Mouse (Mus musculus) lung, embryonic 15.5 days (tissue): ENCODE measurements around the gene Aldh4a1. TPM values are rescaled to one million over a fixed set of nuclear protein-coding genes. Genes with fewer than 3 reads are reported as not detected.
A peak's percentile ranks its signal among the peaks of the same experiment; 100 is the strongest.

ENCODE experiments used
- ATAC-seq: fragments of 200-750 bp; cut with Nextera tagmentation; 2 replicates; pipeline ENCODE4 v1.8.0; 2017; ENCODE audit warnings: moderate number of reproducible peaks, borderline replicate concordance; ENCODE audit not compliant: low FRiP score, low TSS enrichment; ENCODE audit errors: extremely low read depth
- H3K27ac ChIP-seq: fragments of 300-500 bp; sonication (generic); 2 replicates; pipeline ENCODE4 v1.5.1; 2015; ENCODE audit warnings: moderate library complexity, mild to moderate bottlenecking, inconsistent platforms
- H3K27me3 ChIP-seq: fragments of 300-500 bp; sonication (generic); 2 replicates; pipeline ENCODE4 v1.6.1; 2015; ENCODE audit warnings: inconsistent platforms
- H3K36me3 ChIP-seq: fragments of 300-500 bp; sonication (generic); 2 replicates; pipeline ENCODE4 v1.6.1; 2015; ENCODE audit warnings: inconsistent platforms
- H3K4me1 ChIP-seq: fragments of 300-500 bp; sonication (generic); 2 replicates; pipeline ENCODE4 v1.6.1; 2015; ENCODE audit warnings: inconsistent platforms
- H3K4me2 ChIP-seq: fragments of 300-500 bp; sonication (generic); 2 replicates; pipeline ENCODE4 v1.6.1; 2015; ENCODE audit warnings: inconsistent platforms, mild to moderate bottlenecking, moderate library complexity
- H3K4me3 ChIP-seq: fragments of 300-500 bp; sonication (generic); 2 replicates; pipeline ENCODE4 v1.5.1; 2015; ENCODE audit warnings: mild to moderate bottlenecking, inconsistent platforms
- H3K9ac ChIP-seq: fragments of 300-500 bp; sonication (generic); 2 replicates; pipeline ENCODE4 v1.6.1; 2015; ENCODE audit warnings: inconsistent platforms
- H3K9me3 ChIP-seq: fragments of 300-500 bp; sonication (generic); 2 replicates; pipeline ENCODE4 v1.6.1; 2016; ENCODE audit warnings: inconsistent platforms
- WGBS: fragments of 180-500 bp; shearing (Covaris S2); methylation state at CpG from one replicate; pipeline ENCODE4 v1.1.7; 2015; 5-methylcytosine and 5-hydroxymethylcytosine counted together
- polyA plus RNA-seq: library from polyadenylated mRNA; unstranded; fragments of >200 nt; fragmentation: Nextera tagmentation; extraction: Ambion mirVana; gene quantifications from 2 replicates; pipeline ENCODE4 v1.2.1, GENCODE M21; 2015

The Aldh4a1 gene
- polyA plus RNA-seq: 25.3 and 27.4 TPM in 2 replicates

- H3K4me2 ChIP-seq: peak within 1 kb of the TSS; percentile 85
- no peaks in the 10 kb centered on the region; the same call in 1 of the 2 replicates for H3K36me3 ChIP-seq
- H3K4me3 ChIP-seq: peak within 1 kb of the TSS; percentile 72
- H3K9ac ChIP-seq: peak within 1 kb of the TSS; percentile 72
- peaks cover 27% of the 10 kb centered on the region for H3K4me1 ChIP-seq
- no peaks in the 10 kb centered on the region for H3K9me3 ChIP-seq
- WGBS: under 1% methylated on average over 31 of the region's 38 CpGs
- no peaks in the 10 kb centered on the region for H3K27me3 ChIP-seq
- ATAC-seq: peak; percentile 99
- peak within 1 kb of the TSS; percentile 84 for H3K27ac ChIP-seq
Observed at GRCm38 (mm10) chr4:139622373-139623282, at the start of gene Aldh4a1. Gene Aldh4a1, plus strand, starts transcription at chr4:139622866.

DNA sequence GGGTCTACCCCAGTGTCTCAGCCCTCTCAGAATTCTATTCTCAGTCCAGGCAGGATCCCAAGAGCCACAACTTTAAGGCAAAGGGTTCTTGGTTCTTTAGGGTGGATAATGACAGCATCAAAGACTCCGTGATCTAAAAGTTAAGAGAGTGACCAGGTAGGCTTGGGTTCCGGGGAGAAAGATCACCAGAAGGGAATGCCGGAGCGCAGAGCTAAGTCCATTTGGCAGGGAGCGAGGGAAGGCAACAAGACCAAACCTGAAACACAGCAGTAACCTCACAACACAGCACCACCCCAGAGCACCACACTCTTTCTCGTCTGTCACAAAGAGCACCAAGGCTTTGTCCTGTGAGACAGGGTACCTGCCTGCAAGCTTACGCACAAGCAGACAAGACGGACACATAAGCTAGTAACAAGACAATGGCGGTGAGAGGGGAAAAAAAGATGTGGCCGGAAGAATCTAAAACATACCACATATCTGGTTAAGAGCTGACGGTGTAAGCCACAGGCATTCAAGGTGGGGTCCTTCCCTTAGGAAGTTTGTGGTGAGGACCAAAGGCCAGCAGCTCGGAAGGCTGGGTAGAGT lies 49.6 kb upstream of the Aldh4a1 start:
- H3K9ac ChIP-seq: no peak overlapping the region; the same call in 1 of the 2 replicates
- peaks cover 30% of the 10 kb centered on the region for H3K4me1 ChIP-seq
- ATAC-seq: no peak
- 85% methylated on average over 12 of the region's 12 CpGs for WGBS
- no peak overlapping the region for H3K4me3 ChIP-seq
- no peaks in the 10 kb centered on the region for H3K9me3 ChIP-seq
- H3K36me3 ChIP-seq: no peaks in the 10 kb centered on the region
- H3K27me3 ChIP-seq: peaks cover 5% of the 10 kb centered on the region; the same call in 1 of the 2 replicates
- no peak overlapping the region for H3K27ac ChIP-seq
- no peak overlapping the region for H3K4me2 ChIP-seq

- H3K9ac ChIP-seq: peak overlapping the region; percentile 62
- peak; percentile 97 for ATAC-seq
- peaks cover 42% of the 10 kb centered on the region for H3K4me1 ChIP-seq
- peaks cover 5% of the 10 kb centered on the region; the same call in 1 of the 2 replicates for H3K27me3 ChIP-seq
- H3K36me3 ChIP-seq: no peaks in the 10 kb centered on the region
- H3K9me3 ChIP-seq: no peaks in the 10 kb centered on the region
- peak overlapping the region; percentile 88 for H3K4me2 ChIP-seq
- peak overlapping the region; percentile 82 for H3K27ac ChIP-seq
- H3K4me3 ChIP-seq: peak overlapping the region; percentile 59
- under 1% methylated on average over 45 of the region's 52 CpGs for WGBS
Observed at GRCm38 (mm10) chr4:139574156-139574798, 48.4 kb upstream of the Aldh4a1 start.

DNA sequence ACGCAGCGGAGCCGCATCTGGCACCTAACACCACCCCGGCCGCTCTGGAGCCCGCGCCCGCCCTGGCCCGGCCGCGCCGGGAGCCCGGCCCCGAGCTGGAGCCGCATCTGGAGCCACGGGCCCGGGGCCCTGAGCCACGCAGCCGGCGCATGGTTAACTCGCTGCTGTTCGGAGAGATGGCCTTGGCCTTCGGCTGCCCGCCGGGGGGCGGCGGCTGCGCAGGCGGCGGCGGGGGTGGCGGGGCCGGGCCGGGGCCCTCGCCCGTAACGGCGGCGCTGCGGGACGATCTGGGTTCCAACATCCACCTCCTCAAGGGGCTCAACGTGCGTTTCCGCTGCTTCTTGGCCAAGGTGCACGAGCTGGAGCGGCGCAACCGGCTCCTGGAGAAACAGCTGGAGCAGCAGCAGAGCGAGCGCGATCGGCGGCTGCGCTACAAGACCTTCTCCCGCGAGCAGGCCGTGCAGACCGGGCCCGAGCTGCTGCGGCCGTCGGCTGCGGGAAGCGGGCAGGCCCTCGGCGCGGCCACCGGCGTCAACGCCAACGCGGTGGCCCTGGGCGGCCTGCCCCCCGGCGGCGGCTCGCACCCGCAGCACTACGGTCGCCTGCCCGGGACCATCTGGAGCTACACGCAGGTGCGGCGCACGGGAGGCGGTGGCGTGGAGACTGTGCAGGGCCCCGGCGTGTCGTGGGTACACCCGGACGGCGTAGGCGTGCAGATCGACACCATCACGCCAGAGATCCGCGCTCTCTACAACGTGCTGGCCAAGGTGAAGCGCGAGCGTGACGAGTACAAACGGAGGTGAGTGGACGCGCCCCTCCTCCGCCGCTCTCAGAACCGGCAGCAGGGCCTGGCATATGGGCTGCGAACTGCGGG lies 47.6 kb upstream of the Aldh4a1 start:
- peak; percentile 49 for ATAC-seq
- H3K36me3 ChIP-seq: no peaks in the 10 kb centered on the region
- peak overlapping the region; percentile 59 for H3K4me3 ChIP-seq
- under 1% methylated on average over 102 of the region's 111 CpGs for WGBS
- H3K9me3 ChIP-seq: no peaks in the 10 kb centered on the region
- H3K27ac ChIP-seq: peak overlapping the region; percentile 82
- peak overlapping the region; percentile 62 for H3K9ac ChIP-seq
- peak overlapping the region; percentile 88 for H3K4me2 ChIP-seq
- peaks cover 50% of the 10 kb centered on the region for H3K4me1 ChIP-seq
- 0 out of 2 replicates have a peak, but pooled peaks cover 5% of the 10 kb centered on the region for H3K27me3 ChIP-seq

- H3K4me3 ChIP-seq: peak overlapping the region; percentile 59
- WGBS: 8% methylated on average over 14 of the region's 14 CpGs
- peak overlapping the region; percentile 82 for H3K27ac ChIP-seq
- no peaks in the 10 kb centered on the region for H3K9me3 ChIP-seq
- peaks cover 56% of the 10 kb centered on the region for H3K4me1 ChIP-seq
- H3K9ac ChIP-seq: peak overlapping the region; percentile 62
- 0 out of 2 replicates have a peak, but pooled peaks cover 5% of the 10 kb centered on the region for H3K27me3 ChIP-seq
- H3K36me3 ChIP-seq: no peaks in the 10 kb centered on the region
- ATAC-seq: no peak
- H3K4me2 ChIP-seq: peak overlapping the region; percentile 88
Observed at GRCm38 (mm10) chr4:139575673-139576003, 47.0 kb upstream of the Aldh4a1 start.

DNA sequence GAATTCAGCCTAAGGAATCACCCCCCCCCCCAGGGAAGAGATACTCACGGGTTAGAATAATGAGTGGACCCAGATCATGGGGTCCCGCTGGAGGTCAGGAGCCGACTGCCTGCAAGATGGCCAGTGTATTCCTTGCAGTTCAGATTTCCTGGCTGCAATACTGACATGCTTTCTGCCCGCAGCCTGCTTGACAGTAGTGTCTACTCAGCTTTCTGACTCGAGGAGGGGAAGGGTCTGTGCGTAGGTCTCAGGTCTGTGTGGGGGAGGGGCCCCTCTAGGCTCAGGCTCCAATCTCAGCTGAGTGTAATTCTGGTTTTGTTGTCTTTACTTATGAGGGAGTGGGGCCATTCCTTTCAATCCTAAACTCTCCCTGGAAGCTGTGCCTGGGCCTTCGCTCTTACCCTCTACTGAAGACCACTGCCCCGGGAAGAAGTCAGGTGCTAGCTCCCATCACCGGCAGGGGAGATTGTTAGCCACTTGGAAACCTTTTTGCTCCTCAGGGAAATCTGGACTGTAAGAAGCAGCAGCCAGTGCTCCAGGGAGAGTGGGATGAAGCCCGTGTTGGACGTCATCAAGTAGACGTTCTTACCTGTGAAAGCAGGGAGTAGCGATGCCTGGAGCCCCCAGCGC lies 46.3 kb upstream of the Aldh4a1 start:
- Histone ChIP-seq H3K36me3 (no peaks in the 10 kb centered on the region), H3K27me3 (0 out of 2 replicates have a peak, but pooled peaks cover 5% of the 10 kb centered on the region), H3K9me3 (no peaks in the 10 kb centered on the region), H3K4me2 (peak overlapping the region; percentile 88), H3K27ac (no peak overlapping the region), H3K9ac (peak overlapping the region; percentile 62), H3K4me1 (peaks cover 63% of the 10 kb centered on the region), H3K4me3 (peak overlapping the region; percentile 59)
- 36% methylated on average over 14 of the region's 14 CpGs for WGBS
- ATAC-seq: no peak

DNA sequence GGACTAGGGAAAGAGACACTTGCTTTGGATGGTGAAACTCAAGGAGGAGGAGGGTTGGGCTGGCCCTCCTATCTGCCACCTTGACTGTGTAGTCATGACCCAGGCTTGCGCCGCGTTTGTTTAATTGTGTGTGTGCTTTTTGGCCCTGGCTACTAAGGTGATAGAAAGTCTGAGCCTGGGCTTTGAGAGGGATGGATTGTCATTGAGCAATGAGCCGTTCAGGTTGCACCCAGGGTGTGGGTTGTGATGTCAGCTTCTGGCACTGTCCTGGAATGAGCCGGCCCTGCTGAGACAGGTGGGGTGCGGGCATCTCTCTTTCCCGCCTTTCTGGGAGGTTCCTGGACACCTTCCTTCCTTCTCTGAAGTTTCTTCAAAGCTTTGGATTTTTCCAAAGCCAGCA lies 45.7 kb upstream of the Aldh4a1 start:
- no peak for ATAC-seq
- H3K4me2 ChIP-seq: peak overlapping the region; percentile 88
- H3K4me1 ChIP-seq: peaks cover 70% of the 10 kb centered on the region
- 71% methylated on average over 7 of the region's 7 CpGs for WGBS
- H3K9me3 ChIP-seq: no peaks in the 10 kb centered on the region
- no peak overlapping the region for H3K27ac ChIP-seq
- H3K4me3 ChIP-seq: peak overlapping the region; percentile 59
- no peak overlapping the region for H3K9ac ChIP-seq
- H3K36me3 ChIP-seq: no peaks in the 10 kb centered on the region
- 0 out of 2 replicates have a peak, but pooled peaks cover 5% of the 10 kb centered on the region for H3K27me3 ChIP-seq

DNA sequence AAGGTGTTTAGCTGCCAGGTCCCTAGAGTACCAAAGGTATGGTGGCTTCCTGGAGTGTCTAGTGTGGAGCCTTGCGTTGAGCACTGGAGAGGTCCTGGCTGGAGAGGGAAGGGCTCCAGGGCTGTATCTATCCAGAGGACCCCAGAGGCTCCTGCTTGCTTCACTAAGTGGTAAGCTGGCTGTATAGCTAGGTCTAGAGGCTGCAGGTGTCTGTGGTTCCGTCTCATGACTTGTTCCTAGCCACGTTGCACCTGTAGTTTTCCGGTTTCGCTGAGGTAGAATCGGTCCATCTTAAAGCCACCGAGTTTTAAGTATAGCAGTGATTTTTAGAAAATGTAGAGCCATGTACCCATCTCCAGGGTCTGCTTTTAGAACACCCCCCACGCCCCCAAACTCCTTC lies 44.3 kb upstream of the Aldh4a1 start:
- no peaks in the 10 kb centered on the region for H3K27me3 ChIP-seq
- no peak overlapping the region for H3K9ac ChIP-seq
- no peaks in the 10 kb centered on the region for H3K36me3 ChIP-seq
- H3K4me1 ChIP-seq: peaks cover 84% of the 10 kb centered on the region
- peak overlapping the region; percentile 52; the same call in 1 of the 2 replicates for H3K4me2 ChIP-seq
- H3K9me3 ChIP-seq: no peaks in the 10 kb centered on the region
- 83% methylated on average over 8 of the region's 8 CpGs for WGBS
- no peak overlapping the region for H3K4me3 ChIP-seq
- no peak overlapping the region for H3K27ac ChIP-seq
- ATAC-seq: no peak

DNA sequence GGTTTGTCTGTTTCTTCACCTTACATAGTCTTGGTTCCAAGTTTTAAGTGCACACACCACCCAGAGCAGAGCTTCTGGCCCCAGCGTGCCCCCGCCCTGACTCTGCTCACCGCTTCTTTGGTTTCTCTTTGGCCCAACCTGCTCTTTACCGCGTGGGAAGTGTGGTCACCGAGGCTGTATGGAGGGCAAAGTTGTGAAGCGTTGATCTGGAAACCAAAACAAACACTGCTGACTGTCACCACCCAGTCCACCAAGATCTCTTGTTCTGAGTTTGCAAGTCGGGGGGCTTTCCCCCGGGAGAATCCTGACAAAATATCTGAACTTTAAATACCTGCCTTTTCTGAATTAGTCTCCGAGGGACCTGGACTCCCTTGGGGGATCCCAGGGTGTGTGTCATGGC lies 43.7 kb upstream of the Aldh4a1 start:
- Histone ChIP-seq H3K4me2 (peak overlapping the region; percentile 52; the same call in 1 of the 2 replicates), H3K4me1 (peaks cover 84% of the 10 kb centered on the region), H3K9me3 (no peaks in the 10 kb centered on the region), H3K4me3 (no peak overlapping the region), H3K9ac (no peak overlapping the region), H3K27me3 (no peaks in the 10 kb centered on the region), H3K27ac (peak overlapping the region; percentile 95; the same call in 1 of the 2 replicates), H3K36me3 (no peaks in the 10 kb centered on the region)
- no peak for ATAC-seq
- 32% methylated on average over 10 of the region's 10 CpGs for whole genome bisulfite sequencing

DNA sequence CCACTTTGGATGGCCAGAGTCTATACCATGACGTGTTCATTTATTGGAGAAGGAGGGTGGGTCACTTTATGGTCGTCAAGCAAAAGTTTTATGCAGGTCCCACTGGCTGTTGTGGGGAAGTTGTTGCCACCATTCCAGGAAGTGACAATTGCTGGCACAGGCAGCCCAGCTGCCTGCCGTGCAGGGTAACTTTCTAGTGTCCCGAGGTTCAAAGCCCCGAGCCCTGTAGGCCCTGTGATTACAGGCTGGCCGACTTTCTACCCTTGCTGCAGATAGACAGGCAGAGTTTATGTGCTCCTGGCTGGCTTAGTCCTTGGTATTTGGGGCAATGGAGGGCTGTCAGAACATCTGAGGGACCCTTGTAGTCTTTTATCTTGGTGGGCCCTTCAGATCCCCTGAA lies 43.2 kb upstream of the Aldh4a1 start:
- no peaks in the 10 kb centered on the region for H3K36me3 ChIP-seq
- H3K27me3 ChIP-seq: no peaks in the 10 kb centered on the region
- H3K4me1 ChIP-seq: peaks cover 88% of the 10 kb centered on the region
- H3K4me3 ChIP-seq: no peak overlapping the region
- WGBS: 39% methylated on average over 6 of the region's 6 CpGs
- peak overlapping the region; percentile 52; the same call in 1 of the 2 replicates for H3K4me2 ChIP-seq
- no peaks in the 10 kb centered on the region for H3K9me3 ChIP-seq
- H3K27ac ChIP-seq: peak overlapping the region; percentile 95
- no peak for ATAC-seq
- no peak overlapping the region for H3K9ac ChIP-seq
